Mouse (Mus musculus): ENCODE results near the gene Man2a1. TPM values are rescaled to one million over a fixed set of nuclear protein-coding genes. Genes with fewer than 3 reads are reported as not detected.
"Not testable (repeated sequence)": the region's sequence is repeated elsewhere in the genome, so short reads cannot be mapped to it uniquely, and the experiment has no call there.

The Man2a1 gene
- polyA plus RNA-seq, 1 experiment = 21.6 TPM

- DNase-seq (ENCODE audit: low read depth) = no peak
Measured at GRCm38 (mm10) chr17:64754142-64754863, 153.8 kb downstream of the Man2a1 start.

- DNase-seq (ENCODE audit: low read depth) = no peak
Measured at GRCm38 (mm10) chr17:64755191-64755590, 154.7 kb downstream of the Man2a1 start.

GRCm38 (mm10) chr17:64762651-64763050, 162.1 kb downstream of the Man2a1 start:
- DNase-seq (ENCODE audit: low read depth) = not testable (repeated sequence)

GRCm38 (mm10) chr17:64763491-64763890, 163.0 kb downstream of the Man2a1 start:
- DNase-seq (ENCODE audit: low read depth) = no peak

- no peak for DNase-seq (ENCODE audit: low read depth)
Measured at GRCm38 (mm10) chr17:64764175-64765122, 163.9 kb downstream of the Man2a1 start.

GRCm38 (mm10) chr17:64765286-64765685, 164.8 kb downstream of the Man2a1 start:
- no peak for DNase-seq (ENCODE audit: low read depth)

- DNase-seq (ENCODE audit: low read depth) = no peak
Measured at GRCm38 (mm10) chr17:64766507-64766906, 166.0 kb downstream of the Man2a1 start.

- no peak for DNase-seq (ENCODE audit: low read depth)
Measured at GRCm38 (mm10) chr17:64770277-64770676, 169.7 kb downstream of the Man2a1 start.

GRCm38 (mm10) chr17:64772611-64773010, 172.1 kb downstream of the Man2a1 start:
- DNase-seq (ENCODE audit: low read depth) = no peak

- DNase-seq (ENCODE audit: low read depth) = no peak
Measured at GRCm38 (mm10) chr17:64774218-64774617, 173.7 kb downstream of the Man2a1 start.

- no peak for DNase-seq (ENCODE audit: low read depth)
Measured at GRCm38 (mm10) chr17:64778300-64778699, 177.8 kb downstream of the Man2a1 start.

GRCm38 (mm10) chr17:64778756-64779155, 178.2 kb downstream of the Man2a1 start:
- no peak for DNase-seq (ENCODE audit: low read depth)

GRCm38 (mm10) chr17:64780753-64781490, 180.4 kb downstream of the Man2a1 start:
- no peak for DNase-seq (ENCODE audit: low read depth)

GRCm38 (mm10) chr17:64782307-64782706, 181.8 kb downstream of the Man2a1 start:
- no peak for DNase-seq (ENCODE audit: low read depth)

GRCm38 (mm10) chr17:64785961-64786360, 185.4 kb downstream of the Man2a1 start:
- no peak for DNase-seq (ENCODE audit: low read depth)

- DNase-seq (ENCODE audit: low read depth) = no peak
Measured at GRCm38 (mm10) chr17:64788301-64788700, 187.8 kb downstream of the Man2a1 start.

GRCm38 (mm10) chr17:64789175-64789574, 188.6 kb downstream of the Man2a1 start:
- DNase-seq (ENCODE audit: low read depth) = no peak

- no peak for DNase-seq (ENCODE audit: low read depth)
Measured at GRCm38 (mm10) chr17:64792076-64792475, 191.5 kb downstream of the Man2a1 start.

GRCm38 (mm10) chr17:64792623-64793022, 192.1 kb downstream of the Man2a1 start:
- DNase-seq (ENCODE audit: low read depth) = no peak

GRCm38 (mm10) chr17:64802168-64802955, 201.8 kb downstream of the Man2a1 start:
- no peak for DNase-seq (ENCODE audit: low read depth)

GRCm38 (mm10) chr17:64802956-64803275, 202.4 kb downstream of the Man2a1 start:
- no peak for DNase-seq (ENCODE audit: low read depth)

Measured in gonadal fat pad, adult 2 months (tissue).